Mouse (Mus musculus): ENCODE results near the gene Stxbp3. TPM values are rescaled to one million over a fixed set of nuclear protein-coding genes. Genes with fewer than 3 reads are reported as not detected.

Stxbp3 gene
- polyA plus RNA-seq, 2 experiments, result 28.4 to 33.0 TPM

DNA sequence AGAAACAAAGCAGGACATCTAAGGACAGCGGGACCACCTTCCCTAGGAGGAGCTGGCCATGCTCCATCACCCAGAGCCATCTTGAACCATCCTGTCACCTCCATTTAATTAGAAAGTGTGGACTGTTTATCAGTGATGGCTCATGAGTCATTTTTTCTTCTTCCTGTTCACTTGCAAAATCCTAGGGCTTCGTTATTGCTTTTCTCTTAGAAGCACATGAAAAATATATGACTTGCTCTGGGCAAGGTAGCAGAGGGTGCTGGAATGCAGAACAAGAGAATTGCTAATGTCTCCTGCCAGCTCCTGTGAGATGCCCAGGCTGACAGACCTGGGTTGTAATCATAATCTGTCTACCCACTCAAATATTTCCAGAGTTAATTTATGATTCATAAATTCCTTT, 20.5 kb upstream of the Stxbp3 start:
- ATAC-seq (ENCODE audit: low FRiP score, low read depth), result no peak
- 81% methylated on average over 2 of the region's 2 CpGs for WGBS
- no peaks in the 10 kb centered on the region for H3K36me3 ChIP-seq (ENCODE audit: control insufficient read depth, insufficient read depth, low read length)

DNA sequence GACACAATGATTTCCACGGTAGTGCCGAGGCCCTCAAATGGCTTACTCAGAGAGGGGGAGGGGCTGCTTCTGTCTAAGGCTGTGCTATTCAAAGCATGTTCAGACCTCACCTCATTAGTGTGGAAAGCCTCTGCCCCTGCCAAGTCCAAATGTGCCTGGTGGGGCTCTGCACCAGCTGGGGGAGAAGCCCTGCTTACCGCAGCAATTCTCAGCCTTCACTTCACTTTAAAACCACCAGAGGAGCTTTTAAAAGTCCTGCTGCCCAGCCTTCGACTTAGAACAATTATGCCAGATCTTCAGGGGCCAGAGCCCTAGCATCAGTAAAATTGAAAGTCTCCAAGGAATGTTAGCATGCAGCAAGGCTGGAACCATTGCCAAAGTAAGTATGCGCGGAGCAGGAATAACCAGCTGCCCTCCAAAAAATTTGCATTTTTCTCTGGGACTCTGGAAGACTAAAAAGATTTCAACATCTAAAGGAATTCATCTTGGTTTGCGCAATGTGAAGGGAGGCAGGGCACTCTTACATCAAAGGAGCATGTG, 18.0 kb upstream of the Stxbp3 start:
- no peak overlapping the region for H3K9ac ChIP-seq (ENCODE audit: low read depth, low read length, severe bottlenecking)
- peak; percentile 87 for ATAC-seq (ENCODE audit: low FRiP score, low read depth)
- H3K27ac ChIP-seq (replicated peaks; ENCODE audit: low read depth, low read length), result peak overlapping the region; percentile 73
- no peak for TF ChIP-seq POLR2A (IDR thresholded peaks at IDR 0.05; ENCODE audit: borderline replicate concordance, extremely low read depth, insufficient read depth, insufficient read length)
- no peaks in the 10 kb centered on the region for H3K9me3 ChIP-seq (ENCODE audit: control insufficient read depth, low read length)
- WGBS, result 10% methylated on average over 7 of the region's 7 CpGs
- no peaks in the 10 kb centered on the region for H3K36me3 ChIP-seq (ENCODE audit: control insufficient read depth, insufficient read depth, low read length)
- peak; percentile 89 for DNase-seq (ENCODE audit: low spot score)
- H3K4me2 ChIP-seq (replicated peaks; ENCODE audit: low read depth, low read length, severe bottlenecking), result no peak overlapping the region; the same call in 1 of the 2 replicates
- H3K27me3 ChIP-seq (ENCODE audit: control insufficient read depth, insufficient read depth, low read length), result no peaks in the 10 kb centered on the region
- no peak overlapping the region for H3K4me3 ChIP-seq (replicated peaks; ENCODE audit: low read length)
- H3K4me1 ChIP-seq (ENCODE audit: control insufficient read depth, insufficient read depth, low read length), result peaks cover 39% of the 10 kb centered on the region

More for the DNA sequence above, 20.5 kb upstream of the Stxbp3 start:
- no peak overlapping the region for H3K9ac ChIP-seq (ENCODE audit: low read depth, low read length, severe bottlenecking)
- no peak overlapping the region for H3K27ac ChIP-seq (replicated peaks; ENCODE audit: low read depth, low read length)
- H3K27me3 ChIP-seq (ENCODE audit: control insufficient read depth, insufficient read depth, low read length), result no peaks in the 10 kb centered on the region
- H3K4me1 ChIP-seq (ENCODE audit: control insufficient read depth, insufficient read depth, low read length), result peaks cover 29% of the 10 kb centered on the region
- H3K4me3 ChIP-seq (replicated peaks; ENCODE audit: low read length), result no peak overlapping the region
- no peak for DNase-seq (ENCODE audit: low spot score)
- H3K4me2 ChIP-seq (replicated peaks; ENCODE audit: low read depth, low read length, severe bottlenecking), result no peak overlapping the region
- H3K9me3 ChIP-seq (ENCODE audit: control insufficient read depth, low read length), result no peaks in the 10 kb centered on the region
- no peak for TF ChIP-seq POLR2A (IDR thresholded peaks at IDR 0.05; ENCODE audit: borderline replicate concordance, extremely low read depth, insufficient read depth, insufficient read length)

DNA sequence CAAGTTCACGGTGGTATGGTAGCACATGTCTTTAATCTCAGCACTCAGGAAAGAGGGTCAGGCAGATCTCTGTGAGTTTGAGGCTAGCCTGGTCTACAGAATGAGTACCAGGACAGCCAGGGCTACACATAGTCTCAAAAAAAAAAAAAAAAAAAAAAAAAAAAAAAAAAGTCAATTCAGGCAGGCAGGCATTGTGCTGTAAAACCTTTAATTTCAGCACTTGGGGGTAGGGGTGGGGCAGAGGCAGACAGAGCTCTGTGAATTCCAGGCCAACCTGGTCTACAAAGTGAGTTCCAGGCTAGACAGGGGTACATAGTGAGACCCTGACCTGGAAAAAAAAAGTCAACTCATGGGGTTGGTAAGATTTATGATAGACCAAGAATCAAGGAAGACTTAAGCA, 17.4 kb upstream of the Stxbp3 start:
- 66% methylated on average over 1 of the region's 1 CpGs for WGBS
- H3K4me2 ChIP-seq (replicated peaks; ENCODE audit: low read depth, low read length, severe bottlenecking), result no peak overlapping the region; the same call in 1 of the 2 replicates
- no peak overlapping the region for H3K4me3 ChIP-seq (replicated peaks; ENCODE audit: low read length)
- H3K36me3 ChIP-seq (ENCODE audit: control insufficient read depth, insufficient read depth, low read length), result no peaks in the 10 kb centered on the region
- H3K9me3 ChIP-seq (ENCODE audit: control insufficient read depth, low read length), result no peaks in the 10 kb centered on the region
- TF ChIP-seq POLR2A (IDR thresholded peaks at IDR 0.05; ENCODE audit: borderline replicate concordance, extremely low read depth, insufficient read depth, insufficient read length), result no peak
- ATAC-seq (ENCODE audit: low FRiP score, low read depth), result no peak
- DNase-seq (ENCODE audit: low spot score), result no peak
- peak overlapping the region; percentile 73 for H3K27ac ChIP-seq (replicated peaks; ENCODE audit: low read depth, low read length)
- no peak overlapping the region for H3K9ac ChIP-seq (ENCODE audit: low read depth, low read length, severe bottlenecking)
- peaks cover 39% of the 10 kb centered on the region for H3K4me1 ChIP-seq (ENCODE audit: control insufficient read depth, insufficient read depth, low read length)
- H3K27me3 ChIP-seq (ENCODE audit: control insufficient read depth, insufficient read depth, low read length), result no peaks in the 10 kb centered on the region

DNA sequence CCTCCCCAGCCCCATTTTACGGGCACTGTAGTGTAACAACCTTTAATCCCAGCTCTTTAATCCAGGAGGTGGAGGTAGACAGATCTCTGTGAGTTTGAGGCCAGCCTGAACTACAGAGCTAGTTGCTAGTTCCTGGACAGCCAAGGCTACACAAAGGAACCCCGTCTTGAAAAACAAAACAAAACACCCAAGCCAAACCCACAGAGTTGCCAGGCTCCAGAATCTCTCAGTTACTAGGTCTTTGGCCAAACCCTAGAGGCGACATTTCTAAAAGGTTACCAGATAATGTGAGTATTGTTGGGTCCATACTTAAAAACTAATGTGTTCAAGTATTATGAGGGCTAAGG, 16.8 kb upstream of the Stxbp3 start:
- no peak for DNase-seq (ENCODE audit: low spot score)
- Histone ChIP-seq H3K27ac (replicated peaks; ENCODE audit: low read depth, low read length) (no peak overlapping the region), H3K36me3 (ENCODE audit: control insufficient read depth, insufficient read depth, low read length) (no peaks in the 10 kb centered on the region), H3K9ac (ENCODE audit: low read depth, low read length, severe bottlenecking) (no peak overlapping the region), H3K4me3 (replicated peaks; ENCODE audit: low read length) (no peak overlapping the region), H3K4me2 (replicated peaks; ENCODE audit: low read depth, low read length, severe bottlenecking) (no peak overlapping the region), H3K27me3 (ENCODE audit: control insufficient read depth, insufficient read depth, low read length) (no peaks in the 10 kb centered on the region), H3K9me3 (ENCODE audit: control insufficient read depth, low read length) (no peaks in the 10 kb centered on the region), H3K4me1 (ENCODE audit: control insufficient read depth, insufficient read depth, low read length) (peaks cover 39% of the 10 kb centered on the region)
- TF ChIP-seq POLR2A (IDR thresholded peaks at IDR 0.05; ENCODE audit: borderline replicate concordance, extremely low read depth, insufficient read depth, insufficient read length), result no peak
- no peak for ATAC-seq (ENCODE audit: low FRiP score, low read depth)
- WGBS, result 28% methylated on average over 3 of the region's 3 CpGs

DNA sequence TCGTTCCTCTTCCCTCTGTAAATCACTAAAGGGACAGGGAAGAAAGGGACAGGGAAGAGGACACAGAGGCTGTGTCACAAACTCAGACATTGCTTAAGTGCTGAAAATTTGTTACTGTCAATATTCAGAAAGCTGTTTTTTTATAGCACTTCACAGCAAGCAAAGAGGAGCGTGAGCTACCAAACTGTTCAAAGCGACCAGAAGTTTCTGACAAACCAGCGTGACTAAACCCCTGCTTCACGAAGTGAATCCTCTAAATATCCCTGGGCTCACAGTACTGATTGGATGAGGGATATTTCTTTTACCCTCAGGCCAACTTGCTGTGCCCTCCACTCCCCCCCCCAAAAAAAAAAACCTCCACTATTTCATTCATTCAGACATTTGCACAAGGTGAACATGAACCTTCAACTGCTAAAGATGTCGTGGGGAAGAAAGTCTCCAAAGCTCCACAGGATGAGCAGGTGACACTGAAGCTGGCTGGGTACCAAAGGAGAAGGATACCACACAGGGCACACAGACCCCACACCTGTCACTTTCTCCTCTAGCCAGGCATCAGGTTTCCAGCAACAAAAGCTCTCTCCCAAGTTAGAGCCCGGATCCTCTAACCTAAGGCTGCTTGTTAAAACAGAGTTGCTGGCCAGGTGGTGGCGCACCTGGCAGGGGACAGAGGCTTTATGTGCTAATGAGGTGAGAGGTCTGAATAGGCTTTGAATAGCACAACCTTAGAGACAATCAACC, 16.2 kb upstream of the Stxbp3 start:
- Histone ChIP-seq H3K9ac (ENCODE audit: low read depth, low read length, severe bottlenecking) (no peak overlapping the region), H3K4me1 (ENCODE audit: control insufficient read depth, insufficient read depth, low read length) (peaks cover 39% of the 10 kb centered on the region), H3K36me3 (ENCODE audit: control insufficient read depth, insufficient read depth, low read length) (no peaks in the 10 kb centered on the region), H3K4me2 (replicated peaks; ENCODE audit: low read depth, low read length, severe bottlenecking) (no peak overlapping the region), H3K4me3 (replicated peaks; ENCODE audit: low read length) (no peak overlapping the region), H3K27ac (replicated peaks; ENCODE audit: low read depth, low read length) (0 out of 2 replicates have a peak overlapping the region, but pooled peaks have one; percentile 62), H3K9me3 (ENCODE audit: control insufficient read depth, low read length) (no peaks in the 10 kb centered on the region), H3K27me3 (ENCODE audit: control insufficient read depth, insufficient read depth, low read length) (no peaks in the 10 kb centered on the region)
- TF ChIP-seq POLR2A (IDR thresholded peaks at IDR 0.05; ENCODE audit: borderline replicate concordance, extremely low read depth, insufficient read depth, insufficient read length), result no peak
- 41% methylated on average over 8 of the region's 8 CpGs for WGBS
- no peak for ATAC-seq (ENCODE audit: low FRiP score, low read depth)
- DNase-seq (ENCODE audit: low spot score), result peak; percentile 16
